Mouse (Mus musculus): Measurements from ENCODE around the gene 1600015I10Rik. TPM values are rescaled to one million over a fixed set of nuclear protein-coding genes. Genes with fewer than 3 reads are reported as not detected.
A peak's percentile ranks its signal among the peaks of the same experiment; 100 is the strongest.
"Not testable (repeated sequence)": the region's sequence is repeated elsewhere in the genome, so short reads cannot be mapped to it uniquely, and the experiment has no call there.

1600015I10Rik gene
- polyA plus RNA-seq, 1 experiment from 2014 or later, result not detected

DNA sequence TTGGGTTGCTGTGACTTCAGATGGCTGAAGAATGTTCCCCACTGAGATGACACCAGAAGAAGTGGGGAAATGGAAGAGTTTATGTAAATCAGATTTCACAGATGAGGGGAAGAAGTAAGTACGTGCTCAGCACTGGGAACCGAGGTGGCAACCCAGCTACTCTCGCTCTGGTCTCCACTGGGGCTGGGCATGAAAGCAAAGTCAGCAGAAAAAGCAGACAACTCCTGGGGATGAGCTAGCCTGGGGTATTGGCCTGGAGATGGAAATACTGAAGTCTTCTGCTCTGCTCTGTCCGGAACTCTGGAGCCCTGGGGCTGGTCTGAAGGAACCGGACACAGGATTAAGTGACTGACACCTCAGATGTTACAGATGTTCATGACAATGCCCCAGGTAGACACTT lies 24.5 kb downstream of the 1600015I10Rik start:
- 79% methylated on average over 5 of the region's 5 CpGs for WGBS
- Histone ChIP-seq H3K9ac (ENCODE audit: low read length) (no peak overlapping the region), H3K27ac (ENCODE audit: low read depth, low read length) (no peak overlapping the region), H3K27me3 (ENCODE audit: control insufficient read depth, insufficient read depth, low read length) (no peaks in the 10 kb centered on the region), H3K36me3 (ENCODE audit: control insufficient read depth, insufficient read depth, low read length) (no peaks in the 10 kb centered on the region), H3K4me2 (ENCODE audit: low read depth, low read length, severe bottlenecking) (no peak overlapping the region), H3K4me1 (replicated peaks; ENCODE audit: control insufficient read depth, insufficient read depth, low read length) (no peaks in the 10 kb centered on the region), H3K4me3 (ENCODE audit: low read depth, low read length) (no peak overlapping the region), H3K9me3 (ENCODE audit: control insufficient read depth, low read length) (no peaks in the 10 kb centered on the region)
- DNase-seq (ENCODE audit: low spot score) (no peak), ATAC-seq (replicated peaks; ENCODE audit: low FRiP score) (no peak)

DNA sequence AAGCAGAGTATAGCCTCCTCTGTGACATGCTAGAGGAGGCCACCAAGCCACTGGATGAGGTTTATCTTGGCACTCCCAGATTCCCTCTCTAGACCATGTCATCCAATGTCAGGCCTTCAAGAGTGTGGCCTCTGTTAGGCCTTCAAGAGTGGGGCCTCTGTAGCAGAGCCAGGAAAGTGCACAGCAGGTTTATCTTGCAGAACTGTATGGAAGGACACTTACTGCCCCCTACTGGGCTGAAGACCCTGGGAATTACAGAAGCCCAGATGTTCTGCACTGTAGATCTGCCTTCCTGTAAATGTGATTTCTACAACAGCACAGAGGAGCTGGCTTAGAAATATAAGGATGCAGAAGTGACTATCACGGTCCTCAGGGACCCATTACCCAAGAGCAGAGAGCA lies 25.3 kb downstream of the 1600015I10Rik start:
- Histone ChIP-seq H3K27me3 (ENCODE audit: control insufficient read depth, insufficient read depth, low read length) (no peaks in the 10 kb centered on the region), H3K4me2 (ENCODE audit: low read depth, low read length, severe bottlenecking) (no peak overlapping the region), H3K4me1 (replicated peaks; ENCODE audit: control insufficient read depth, insufficient read depth, low read length) (no peaks in the 10 kb centered on the region), H3K36me3 (ENCODE audit: control insufficient read depth, insufficient read depth, low read length) (no peaks in the 10 kb centered on the region), H3K27ac (ENCODE audit: low read depth, low read length) (no peak overlapping the region), H3K4me3 (ENCODE audit: low read depth, low read length) (no peak overlapping the region), H3K9ac (ENCODE audit: low read length) (no peak overlapping the region), H3K9me3 (ENCODE audit: control insufficient read depth, low read length) (no peaks in the 10 kb centered on the region)
- DNase-seq (ENCODE audit: low spot score) (no peak), ATAC-seq (replicated peaks; ENCODE audit: low FRiP score) (no peak)
- 50% methylated on average over 1 of the region's 1 CpGs for WGBS

DNA sequence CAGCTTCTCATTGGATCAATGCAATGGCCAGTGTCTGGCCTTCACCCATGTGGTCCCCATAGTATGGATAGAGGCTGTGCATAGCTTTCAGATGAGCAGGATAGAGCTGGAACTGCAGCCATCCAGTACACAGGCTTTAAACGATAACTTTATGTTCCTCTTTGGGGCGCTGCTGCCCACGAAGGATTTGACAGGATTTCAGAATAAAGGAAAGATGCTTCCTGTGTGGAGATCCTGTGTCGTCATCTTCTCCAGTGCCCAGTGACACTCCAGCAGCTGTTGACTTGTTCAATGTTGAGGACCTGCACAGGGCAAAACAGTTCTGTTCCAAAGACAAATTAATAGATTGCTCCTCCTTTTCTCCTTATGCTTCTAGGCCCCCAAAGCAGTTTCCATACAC lies 27.1 kb downstream of the 1600015I10Rik start:
- DNase-seq (ENCODE audit: low spot score), result no peak
- no peaks in the 10 kb centered on the region for H3K27me3 ChIP-seq (ENCODE audit: control insufficient read depth, insufficient read depth, low read length)
- no peak overlapping the region for H3K4me3 ChIP-seq (ENCODE audit: low read depth, low read length)
- H3K9me3 ChIP-seq (ENCODE audit: control insufficient read depth, low read length), result no peaks in the 10 kb centered on the region
- 86% methylated on average over 4 of the region's 4 CpGs for WGBS
- H3K4me1 ChIP-seq (replicated peaks; ENCODE audit: control insufficient read depth, insufficient read depth, low read length), result no peaks in the 10 kb centered on the region
- no peak for ATAC-seq (replicated peaks; ENCODE audit: low FRiP score)
- no peak overlapping the region for H3K9ac ChIP-seq (ENCODE audit: low read length)
- H3K27ac ChIP-seq (ENCODE audit: low read depth, low read length), result no peak overlapping the region
- H3K4me2 ChIP-seq (ENCODE audit: low read depth, low read length, severe bottlenecking), result no peak overlapping the region
- H3K36me3 ChIP-seq (ENCODE audit: control insufficient read depth, insufficient read depth, low read length), result no peaks in the 10 kb centered on the region

DNA sequence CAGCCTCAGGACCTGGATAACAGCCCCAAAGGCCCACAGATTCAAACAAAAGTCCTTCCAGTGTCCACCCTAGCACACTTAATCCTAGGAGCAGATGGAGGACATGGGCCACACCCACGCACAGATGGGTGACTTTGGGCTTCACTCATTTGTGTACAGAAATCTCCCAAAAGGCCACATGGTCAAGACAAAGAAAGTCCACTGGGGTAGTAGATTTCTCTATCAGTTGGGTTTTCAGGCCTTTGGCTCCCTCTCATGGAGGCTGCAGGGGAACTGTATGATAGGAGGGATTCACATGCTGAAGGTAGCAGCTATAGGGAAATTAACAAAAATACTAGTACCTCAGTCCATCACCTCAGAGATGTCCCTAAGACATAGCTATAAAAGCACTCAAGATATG lies 28.4 kb downstream of the 1600015I10Rik start:
- H3K4me1 ChIP-seq (replicated peaks; ENCODE audit: control insufficient read depth, insufficient read depth, low read length), result no peaks in the 10 kb centered on the region
- H3K4me2 ChIP-seq (ENCODE audit: low read depth, low read length, severe bottlenecking), result no peak overlapping the region
- H3K9ac ChIP-seq (ENCODE audit: low read length), result no peak overlapping the region
- no peaks in the 10 kb centered on the region for H3K36me3 ChIP-seq (ENCODE audit: control insufficient read depth, insufficient read depth, low read length)
- no peak for DNase-seq (ENCODE audit: low spot score)
- ATAC-seq (replicated peaks; ENCODE audit: low FRiP score), result no peak
- H3K4me3 ChIP-seq (ENCODE audit: low read depth, low read length), result no peak overlapping the region
- H3K27ac ChIP-seq (ENCODE audit: low read depth, low read length), result no peak overlapping the region
- WGBS, result 85% methylated on average over 1 of the region's 1 CpGs
- no peaks in the 10 kb centered on the region for H3K9me3 ChIP-seq (ENCODE audit: control insufficient read depth, low read length)
- H3K27me3 ChIP-seq (ENCODE audit: control insufficient read depth, insufficient read depth, low read length), result no peaks in the 10 kb centered on the region

DNA sequence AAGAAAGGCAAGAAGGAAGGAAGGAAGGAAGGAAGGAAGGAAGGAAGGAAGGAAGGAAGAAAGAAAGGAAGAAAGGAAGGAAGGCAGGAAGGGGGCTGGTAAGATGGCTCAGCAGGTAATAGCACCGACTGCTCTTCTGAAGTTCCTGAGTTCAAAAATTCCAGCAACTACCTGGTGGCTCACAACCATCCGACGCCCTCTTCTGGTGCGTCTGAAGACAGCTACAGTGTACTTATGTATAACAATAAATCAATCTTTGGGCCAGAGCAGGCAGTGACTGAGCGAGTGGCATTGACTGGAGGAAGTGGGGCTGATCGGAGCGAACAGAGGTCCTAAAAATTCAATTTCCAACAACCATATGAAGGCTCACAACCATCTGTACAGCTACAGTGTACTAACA lies 29.5 kb downstream of the 1600015I10Rik start:
- H3K4me1 ChIP-seq (replicated peaks; ENCODE audit: control insufficient read depth, insufficient read depth, low read length), result not testable (repeated sequence)

DNA sequence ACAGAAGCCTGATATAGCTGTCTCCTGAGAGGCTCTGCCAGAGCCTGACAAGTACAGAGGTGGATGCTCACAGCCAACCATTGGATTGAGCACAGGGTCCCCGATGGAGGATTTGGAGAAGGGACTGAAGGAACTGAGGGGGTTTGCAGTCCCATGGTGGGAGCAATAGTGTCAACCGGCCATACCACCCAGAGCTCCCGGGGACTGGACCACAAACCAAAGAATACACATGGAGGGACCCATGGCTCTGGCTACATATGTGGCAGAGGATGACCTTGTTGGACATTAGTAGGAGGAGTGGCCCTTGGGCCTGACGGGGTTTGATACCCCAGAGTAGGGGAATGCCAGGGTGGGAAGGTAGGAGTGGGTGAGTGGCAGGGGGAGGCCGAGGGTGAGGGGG lies 37.0 kb downstream of the 1600015I10Rik start:
- H3K4me3 ChIP-seq (ENCODE audit: low read depth, low read length); H3K9ac ChIP-seq (ENCODE audit: low read length); H3K4me2 ChIP-seq (ENCODE audit: low read depth, low read length, severe bottlenecking); H3K36me3 ChIP-seq (ENCODE audit: control insufficient read depth, insufficient read depth, low read length); H3K27ac ChIP-seq (ENCODE audit: low read depth, low read length); H3K9me3 ChIP-seq (ENCODE audit: control insufficient read depth, low read length); H3K4me1 ChIP-seq (replicated peaks; ENCODE audit: control insufficient read depth, insufficient read depth, low read length); ATAC-seq (replicated peaks; ENCODE audit: low FRiP score); H3K27me3 ChIP-seq (ENCODE audit: control insufficient read depth, insufficient read depth, low read length); DNase-seq (ENCODE audit: low spot score): not testable (repeated sequence)
- WGBS, result 84% methylated on average over 5 of the region's 5 CpGs

More for the DNA sequence above, 29.5 kb downstream of the 1600015I10Rik start:
- ATAC-seq (replicated peaks; ENCODE audit: low FRiP score); H3K36me3 ChIP-seq (ENCODE audit: control insufficient read depth, insufficient read depth, low read length); H3K27ac ChIP-seq (ENCODE audit: low read depth, low read length); H3K9me3 ChIP-seq (ENCODE audit: control insufficient read depth, low read length); H3K4me2 ChIP-seq (ENCODE audit: low read depth, low read length, severe bottlenecking); H3K4me3 ChIP-seq (ENCODE audit: low read depth, low read length); H3K9ac ChIP-seq (ENCODE audit: low read length); DNase-seq (ENCODE audit: low spot score); H3K27me3 ChIP-seq (ENCODE audit: control insufficient read depth, insufficient read depth, low read length): not testable (repeated sequence)
- 34% methylated on average over 7 of the region's 7 CpGs for WGBS

DNA sequence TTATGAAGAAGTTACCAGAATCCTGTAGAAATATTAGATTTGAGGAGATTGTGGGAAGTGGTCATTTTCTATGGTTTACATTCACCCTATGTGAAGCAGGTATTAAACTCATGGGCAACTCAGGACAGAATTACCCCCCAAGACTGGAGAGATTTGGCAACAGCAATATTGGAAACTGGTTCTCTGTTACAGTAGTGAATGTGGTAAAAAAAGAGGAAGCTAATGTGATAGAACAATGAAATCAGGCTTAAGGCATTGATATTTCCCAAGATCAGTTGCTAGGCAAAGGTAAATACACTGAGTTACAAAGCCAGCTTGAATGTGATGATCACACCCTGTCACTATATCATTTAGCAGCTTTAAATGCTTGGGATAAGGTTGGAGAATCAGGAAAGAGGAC lies 38.2 kb downstream of the 1600015I10Rik start:
- H3K4me2 ChIP-seq (ENCODE audit: low read depth, low read length, severe bottlenecking), result no peak overlapping the region
- no peaks in the 10 kb centered on the region for H3K36me3 ChIP-seq (ENCODE audit: control insufficient read depth, insufficient read depth, low read length)
- no peak overlapping the region for H3K9ac ChIP-seq (ENCODE audit: low read length)
- H3K27me3 ChIP-seq (ENCODE audit: control insufficient read depth, insufficient read depth, low read length), result no peaks in the 10 kb centered on the region
- no peak overlapping the region for H3K27ac ChIP-seq (ENCODE audit: low read depth, low read length)
- no peak for DNase-seq (ENCODE audit: low spot score)
- H3K9me3 ChIP-seq (ENCODE audit: control insufficient read depth, low read length), result no peaks in the 10 kb centered on the region
- no peaks in the 10 kb centered on the region for H3K4me1 ChIP-seq (replicated peaks; ENCODE audit: control insufficient read depth, insufficient read depth, low read length)
- ATAC-seq (replicated peaks; ENCODE audit: low FRiP score), result no peak
- no peak overlapping the region for H3K4me3 ChIP-seq (ENCODE audit: low read depth, low read length)

DNA sequence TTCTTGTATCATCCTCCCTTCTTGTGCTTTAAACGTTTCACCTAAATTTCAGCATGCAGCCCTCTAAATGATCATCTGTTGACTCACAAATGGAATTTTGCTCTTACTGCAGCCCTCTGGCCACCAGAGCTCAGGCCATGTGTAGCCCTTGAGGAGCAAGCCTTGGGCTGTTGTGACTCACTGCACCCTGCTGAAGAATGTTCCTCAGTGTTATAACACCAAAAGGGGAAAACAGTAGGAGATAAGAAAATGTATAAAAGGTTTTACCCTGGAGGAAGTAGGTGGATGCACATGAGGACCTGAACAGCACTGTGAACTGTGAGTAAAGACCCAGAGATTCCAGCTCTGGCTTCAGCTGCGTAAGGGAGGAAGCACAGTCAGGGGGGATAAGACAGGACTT lies 45.0 kb downstream of the 1600015I10Rik start, which contains the start of gene Doxl2:
TSS of gene Doxl2 (plus strand) at position 301 of the 400 bp plus-strand sequence.
- no peak within 1 kb of the TSS for H3K4me2 ChIP-seq (ENCODE audit: low read depth, low read length, severe bottlenecking)
- H3K27ac ChIP-seq (ENCODE audit: low read depth, low read length), result no peak within 1 kb of the TSS

DNA sequence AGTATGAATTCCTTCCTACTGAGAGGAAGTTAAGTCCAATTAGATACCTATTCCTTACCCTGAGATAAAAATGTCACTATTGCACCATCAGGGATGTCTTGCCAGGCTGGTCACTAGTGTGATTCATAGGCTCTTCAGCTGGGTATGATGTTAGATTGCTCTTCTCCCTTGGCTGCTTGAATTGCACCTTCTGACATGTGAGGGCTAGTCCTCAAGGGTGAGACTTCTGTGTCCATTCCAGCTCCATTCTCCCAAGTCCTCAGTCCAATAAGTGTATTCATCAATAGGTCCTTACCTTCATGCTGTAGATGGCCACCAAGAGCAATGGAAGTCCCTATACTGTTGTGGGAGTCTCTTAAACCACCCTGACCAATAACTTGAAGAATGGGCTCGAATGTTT lies 49.9 kb downstream of the 1600015I10Rik start:
- no peak overlapping the region for H3K4me2 ChIP-seq (ENCODE audit: low read depth, low read length, severe bottlenecking)
- no peaks in the 10 kb centered on the region for H3K27me3 ChIP-seq (ENCODE audit: control insufficient read depth, insufficient read depth, low read length)
- ATAC-seq (replicated peaks; ENCODE audit: low FRiP score) (no peak), DNase-seq (ENCODE audit: low spot score) (no peak)
- no peaks in the 10 kb centered on the region for H3K4me1 ChIP-seq (replicated peaks; ENCODE audit: control insufficient read depth, insufficient read depth, low read length)
- H3K4me3 ChIP-seq (ENCODE audit: low read depth, low read length), result no peak overlapping the region
- no peak overlapping the region for H3K9ac ChIP-seq (ENCODE audit: low read length)
- no peak overlapping the region for H3K27ac ChIP-seq (ENCODE audit: low read depth, low read length)
- H3K36me3 ChIP-seq (ENCODE audit: control insufficient read depth, insufficient read depth, low read length), result no peaks in the 10 kb centered on the region
- 53% methylated on average over 1 of the region's 1 CpGs for WGBS
- no peaks in the 10 kb centered on the region for H3K9me3 ChIP-seq (ENCODE audit: control insufficient read depth, low read length)

More for the DNA sequence above, 45.0 kb downstream of the 1600015I10Rik start, which contains the start of gene Doxl2:
- ATAC-seq (replicated peaks; ENCODE audit: low FRiP score), result no peak
- WGBS, result 92% methylated on average over 2 of the region's 2 CpGs
- no peaks in the 10 kb centered on the region for H3K4me1 ChIP-seq (replicated peaks; ENCODE audit: control insufficient read depth, insufficient read depth, low read length)
- H3K9me3 ChIP-seq (ENCODE audit: control insufficient read depth, low read length), result no peaks in the 10 kb centered on the region
- H3K4me3 ChIP-seq (ENCODE audit: low read depth, low read length), result no peak within 1 kb of the TSS
- no peaks in the 10 kb centered on the region for H3K36me3 ChIP-seq (ENCODE audit: control insufficient read depth, insufficient read depth, low read length)
- peak; percentile 44 for DNase-seq (ENCODE audit: low spot score)
- no peaks in the 10 kb centered on the region for H3K27me3 ChIP-seq (ENCODE audit: control insufficient read depth, insufficient read depth, low read length)
- no peak within 1 kb of the TSS for H3K9ac ChIP-seq (ENCODE audit: low read length)
